In the genomic region with DNA sequence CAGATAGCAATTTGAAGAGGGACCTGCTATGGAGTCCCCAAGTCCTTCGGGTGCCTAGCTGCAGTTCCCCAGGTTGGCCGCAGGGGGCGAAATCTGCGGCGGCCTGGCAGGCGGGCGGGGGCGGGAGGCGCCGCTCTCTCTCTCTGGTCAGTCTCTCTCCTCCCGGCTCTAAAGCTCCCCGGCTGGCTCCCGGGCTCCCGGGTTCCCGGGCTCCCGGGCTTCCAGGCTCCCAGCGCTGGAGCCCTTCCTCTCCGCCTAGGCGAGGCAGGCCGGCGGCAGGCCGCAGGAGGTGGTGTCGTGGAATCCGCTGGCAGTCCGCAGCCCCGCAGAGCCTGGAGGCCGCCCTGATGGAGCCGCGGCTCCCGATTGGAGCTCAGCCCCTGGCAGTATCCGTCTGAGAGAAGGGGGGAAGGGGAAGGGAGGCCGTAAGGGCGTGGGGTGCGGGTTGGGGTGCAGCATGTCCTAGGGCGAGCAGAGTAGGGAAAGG, we compare ENCODE assay signal across 7 mouse cellular contexts. TPM values are rescaled to one million over a fixed set of nuclear protein-coding genes. Genes with fewer than 3 reads are reported as not detected.
DNase-seq lines count a peak whose midpoint lies in the region; ATAC-seq and TF ChIP-seq lines count a peak whose summit lies in the region.

A gene (plus strand): TSS at position 82 of the 487 bp plus-strand sequence.

- no peaks in the 10 kb centered on the region for H3K27me3 ChIP-seq in embryonic facial prominence, embryonic 11.5 days (ENCODE audit: control insufficient read depth, insufficient read depth, low read length)
- no peaks in the 10 kb centered on the region for H3K27me3 ChIP-seq in intestine, postnatal 0 days (replicated peaks; ENCODE audit: control insufficient read depth, insufficient read depth, low read length)
- H3K27me3 ChIP-seq in midbrain, embryonic 10.5 days (ENCODE audit: low read depth, poor library complexity, severe bottlenecking): no peaks in the 10 kb centered on the region

- peak within 1 kb of the TSS; percentile 58 for H3K4me2 ChIP-seq in embryonic facial prominence, embryonic 11.5 days (ENCODE audit: low read depth, low read length)
- peak within 1 kb of the TSS; percentile 61 for H3K4me2 ChIP-seq in intestine, postnatal 0 days (replicated peaks; ENCODE audit: low read depth)

- intact Hi-C loops in left cerebral cortex, postnatal 4 days (cut with DNase I): no loop called here

- peak; percentile 80 for TF ChIP-seq CTCF in intestine, postnatal 0 days (IDR thresholded peaks at IDR 0.05; ENCODE audit: low read depth)

- peak; percentile 75 for DNase-seq in adrenal gland, postnatal 25 days
- peak; percentile 71 for DNase-seq in embryonic facial prominence, embryonic 11.5 days (ENCODE audit: low spot score)
- DNase-seq in left cerebral cortex, postnatal 4 days: peak; percentile 63
- peak; percentile 77 for DNase-seq in midbrain, embryonic 10.5 days (ENCODE audit: low spot score)
- peak; percentile 62 for DNase-seq in right cerebral cortex, postnatal 4 days

- 12% methylated on average over 26 of the region's 35 CpGs for WGBS in embryonic facial prominence, embryonic 11.5 days
- 15% methylated on average over 28 of the region's 35 CpGs for WGBS in intestine, postnatal 0 days
- 16% methylated on average over 32 of the region's 35 CpGs for WGBS in midbrain, embryonic 10.5 days

- H3K4me3 ChIP-seq in embryonic facial prominence, embryonic 11.5 days (ENCODE audit: low read depth, low read length): peak within 1 kb of the TSS; percentile 56
- peak within 1 kb of the TSS; percentile 64 for H3K4me3 ChIP-seq in intestine, postnatal 0 days (ENCODE audit: low read depth, low read length)
- H3K4me3 ChIP-seq in midbrain, embryonic 10.5 days: peak within 1 kb of the TSS; percentile 71

- no peak within 1 kb of the TSS for H3K27ac ChIP-seq in embryonic facial prominence, embryonic 11.5 days (replicated peaks; ENCODE audit: low read depth, low read length)
- peak within 1 kb of the TSS; percentile 75 for H3K27ac ChIP-seq in intestine, postnatal 0 days (ENCODE audit: low read depth, low read length)
- peak within 1 kb of the TSS; percentile 95 for H3K27ac ChIP-seq in midbrain, embryonic 10.5 days (replicated peaks)

- H3K4me1 ChIP-seq in embryonic facial prominence, embryonic 11.5 days (ENCODE audit: control insufficient read depth, insufficient read depth, low read length): no peaks in the 10 kb centered on the region
- H3K4me1 ChIP-seq in intestine, postnatal 0 days (replicated peaks; ENCODE audit: control insufficient read depth, insufficient read depth, low read length): no peaks in the 10 kb centered on the region
- peaks cover 7% of the 10 kb centered on the region; the same call in 1 of the 2 replicates for H3K4me1 ChIP-seq in midbrain, embryonic 10.5 days

- H3K36me3 ChIP-seq in embryonic facial prominence, embryonic 11.5 days (replicated peaks; ENCODE audit: control insufficient read depth, insufficient read depth, low read depth, low read length): no peaks in the 10 kb centered on the region
- no peaks in the 10 kb centered on the region for H3K36me3 ChIP-seq in intestine, postnatal 0 days (ENCODE audit: control insufficient read depth, insufficient read depth)
- no peaks in the 10 kb centered on the region for H3K36me3 ChIP-seq in midbrain, embryonic 10.5 days

- peak; percentile 94 for ATAC-seq in embryonic facial prominence, embryonic 11.5 days (replicated peaks; ENCODE audit: insufficient number of reproducible peaks, low FRiP score, low TSS enrichment, low read depth)
- peak; percentile 83 for ATAC-seq in granulocyte monocyte progenitor cell, adult 5-6 weeks (replicated peaks; ENCODE audit: poor library complexity, severe bottlenecking)
- ATAC-seq in intestine, postnatal 0 days: peak; percentile 85

- H3K9ac ChIP-seq in embryonic facial prominence, embryonic 11.5 days (replicated peaks; ENCODE audit: low read length): peak within 1 kb of the TSS; percentile 81
- H3K9ac ChIP-seq in intestine, postnatal 0 days (ENCODE audit: low read depth, low read length): peak within 1 kb of the TSS; percentile 71

- no peaks in the 10 kb centered on the region for H3K9me3 ChIP-seq in embryonic facial prominence, embryonic 11.5 days (replicated peaks; ENCODE audit: control insufficient read depth, low read length)
- no peaks in the 10 kb centered on the region for H3K9me3 ChIP-seq in intestine, postnatal 0 days (ENCODE audit: control insufficient read depth)
- no peaks in the 10 kb centered on the region for H3K9me3 ChIP-seq in midbrain, embryonic 10.5 days (replicated peaks)

RNA-seq across cellular contexts. Expression of the gene that starts here (rescaled TPM):
- total RNA-seq in adrenal gland, postnatal 25 days (2021): 64.2 and 68.0 TPM in 2 replicates
- polyA plus RNA-seq in embryonic facial prominence, embryonic 11.5 days (2014; fragmentation: Nextera tagmentation; extraction: Ambion mirVana): 21.0 and 22.7 TPM in 2 replicates
- total RNA-seq in granulocyte monocyte progenitor cell, adult 5-6 weeks (2014; fragmentation: Nextera tagmentation): 61.1 and 67.6 TPM in 2 replicates
- total RNA-seq in granulocyte monocyte progenitor cell, adult 5-6 weeks (2017): 30.9 and 38.4 TPM in 2 replicates
- 7.6 and 8.4 TPM in 2 replicates for polyA plus RNA-seq in intestine, postnatal 0 days (2015; fragmentation: Nextera tagmentation; extraction: Ambion mirVana)
- total RNA-seq in left cerebral cortex, postnatal 4 days (2021): 10 to 100 TPM; 49.4 to 50.8 TPM
- polyA plus RNA-seq in midbrain, embryonic 10.5 days (2016; fragmentation: Nextera tagmentation; extraction: Ambion mirVana): 16.4 and 20.0 TPM in 2 replicates
